Mouse (Mus musculus): Measurements from ENCODE around the gene D930020B18Rik. TPM values are rescaled to one million over a fixed set of nuclear protein-coding genes. Genes with fewer than 3 reads are reported as not detected.

Gene D930020B18Rik
- total and polyA plus RNA-seq, 3 experiments: not detected

GRCm38 (mm10) chr10:121669103-121669502, 27.7 kb downstream of the D930020B18Rik start:
- dilution Hi-C loops (cut with MboI; ENCODE audit: extremely low pct_ligation_motif_present, extremely low pct_unique_long_range_greater_than_20kb, low sequenced_read_pairs): no loop called here
- TF ChIP-seq RCOR1 (conservative IDR thresholded peaks at IDR 0.05; ENCODE audit: low read depth, low read length) (no peak), MAZ (IDR thresholded peaks at IDR 0.05; ENCODE audit: low read depth, low read length) (no peak), RAD21 (IDR thresholded peaks at IDR 0.05; ENCODE audit: low read depth, low read length) (no peak), CHD2 (IDR thresholded peaks at IDR 0.05; ENCODE audit: low read length) (no peak), HCFC1 (IDR thresholded peaks at IDR 0.05; ENCODE audit: low read depth, low read length) (no peak)
- Histone ChIP-seq H3K4me1 (ENCODE audit: control insufficient read depth in 1 of 2, insufficient read depth in 2 of 2) (no peaks in the 10 kb centered on the region), H3K9ac (ENCODE audit: insufficient read depth, low read depth) (no peak overlapping the region), H3K79me2 (replicated peaks; ENCODE audit: control insufficient read depth, extremely low read depth, insufficient read depth, poor library complexity, severe bottlenecking) (no peaks in the 10 kb centered on the region), H3K27ac (ENCODE audit: insufficient read depth, low read depth) (no peak overlapping the region), H3K36me3 (replicated peaks in 1 of 2; ENCODE audit: control insufficient read depth in 1 of 2, insufficient read depth in 1 of 2, low read length in 1 of 2) (no peaks in the 10 kb centered on the region), H3K4me2 (ENCODE audit: insufficient read depth, low read depth, poor library complexity, severe bottlenecking) (no peak overlapping the region), H3K27me3 (replicated peaks) (no peaks in the 10 kb centered on the region), H3K4me3 (replicated peaks in 1 of 3; ENCODE audit: low read depth in 2 of 3, low read length in 2 of 3, poor library complexity in 1 of 3) (no peak overlapping the region), H3K9me3 (replicated peaks; ENCODE audit: low read length) (no peaks in the 10 kb centered on the region)
- in situ Hi-C loops (cut with MboI; ENCODE audit: low pct_ligation_motif_present, low pct_unique_long_range_greater_than_20kb, low sequenced_read_pairs): no loop called here
- DNase-seq (ENCODE audit: extremely low read depth): no peak

- no peak for DNase-seq (ENCODE audit: extremely low read depth)
- Histone ChIP-seq H3K9ac (ENCODE audit: insufficient read depth, low read depth) (no peak overlapping the region), H3K4me3 (replicated peaks in 1 of 3; ENCODE audit: low read depth in 2 of 3, low read length in 2 of 3, poor library complexity in 1 of 3) (no peak overlapping the region), H3K4me1 (ENCODE audit: control insufficient read depth in 1 of 2, insufficient read depth in 2 of 2) (no peaks in the 10 kb centered on the region), H3K27ac (ENCODE audit: insufficient read depth, low read depth) (no peak overlapping the region), H3K27me3 (replicated peaks) (no peaks in the 10 kb centered on the region), H3K4me2 (ENCODE audit: insufficient read depth, low read depth, poor library complexity, severe bottlenecking) (no peak overlapping the region), H3K79me2 (replicated peaks; ENCODE audit: control insufficient read depth, extremely low read depth, insufficient read depth, poor library complexity, severe bottlenecking) (no peaks in the 10 kb centered on the region), H3K36me3 (replicated peaks in 1 of 2; ENCODE audit: control insufficient read depth in 1 of 2, insufficient read depth in 1 of 2, low read length in 1 of 2) (no peaks in the 10 kb centered on the region), H3K9me3 (replicated peaks; ENCODE audit: low read length) (no peaks in the 10 kb centered on the region)
- in situ Hi-C loops (cut with MboI; ENCODE audit: low pct_ligation_motif_present, low pct_unique_long_range_greater_than_20kb, low sequenced_read_pairs): loop anchor here (25.0 kb wide), 1 partner anchor 860 kb away; no protein-coding TSS in a partner anchor
- dilution Hi-C loops (cut with MboI; ENCODE audit: extremely low pct_ligation_motif_present, extremely low pct_unique_long_range_greater_than_20kb, low sequenced_read_pairs): no loop called here
- no peak for TF ChIP-seq ZC3H11A (IDR thresholded peaks at IDR 0.05; ENCODE audit: low read depth, low read length)
Observed at GRCm38 (mm10) chr10:121677019-121677418, 35.6 kb downstream of the D930020B18Rik start.

GRCm38 (mm10) chr10:121680902-121681301, 39.5 kb downstream of the D930020B18Rik start:
- TF ChIP-seq IRF4 (IDR thresholded peaks at IDR 0.05; ENCODE audit: low read depth, low read length) (no peak), JUND (conservative IDR thresholded peaks at IDR 0.05; ENCODE audit: low read depth, low read length) (no peak), POLR2AphosphoS2 (IDR thresholded peaks at IDR 0.05; ENCODE audit: low read depth, low read length) (no peak), KAT2A (IDR thresholded peaks at IDR 0.05; ENCODE audit: insufficient replicate concordance, low read length) (no peak), JUN (IDR thresholded peaks at IDR 0.05; ENCODE audit: insufficient read depth, low read depth, low read length) (no peak), PAX5 (IDR thresholded peaks at IDR 0.05; ENCODE audit: low read length) (no peak), MAX (IDR thresholded peaks at IDR 0.05; ENCODE audit: low read length) (no peak)
- no peak overlapping the region for H3K27ac ChIP-seq (ENCODE audit: insufficient read depth, low read depth)
- in situ Hi-C loops (cut with MboI; ENCODE audit: low pct_ligation_motif_present, low pct_unique_long_range_greater_than_20kb, low sequenced_read_pairs) (loop anchor here (25.0 kb wide), 1 partner anchor 856 kb away; no protein-coding TSS in a partner anchor), dilution Hi-C loops (cut with MboI; ENCODE audit: extremely low pct_ligation_motif_present, extremely low pct_unique_long_range_greater_than_20kb, low sequenced_read_pairs) (no loop called here)
- H3K9me3 ChIP-seq (replicated peaks; ENCODE audit: low read length): no peaks in the 10 kb centered on the region
- H3K36me3 ChIP-seq (replicated peaks in 1 of 2; ENCODE audit: control insufficient read depth in 1 of 2, insufficient read depth in 1 of 2, low read length in 1 of 2): no peaks in the 10 kb centered on the region
- no peak overlapping the region for H3K4me2 ChIP-seq (ENCODE audit: insufficient read depth, low read depth, poor library complexity, severe bottlenecking)
- DNase-seq (ENCODE audit: extremely low read depth): no peak
- H3K4me1 ChIP-seq (ENCODE audit: control insufficient read depth in 1 of 2, insufficient read depth in 2 of 2): no peaks in the 10 kb centered on the region
- H3K27me3 ChIP-seq (replicated peaks): no peaks in the 10 kb centered on the region
- H3K4me3 ChIP-seq (replicated peaks in 1 of 3; ENCODE audit: low read depth in 2 of 3, low read length in 2 of 3, poor library complexity in 1 of 3): no peak overlapping the region
- no peaks in the 10 kb centered on the region for H3K79me2 ChIP-seq (replicated peaks; ENCODE audit: control insufficient read depth, extremely low read depth, insufficient read depth, poor library complexity, severe bottlenecking)
- H3K9ac ChIP-seq (ENCODE audit: insufficient read depth, low read depth): no peak overlapping the region

Data from CH12.LX (cell line).